Mouse (Mus musculus) retina, postnatal 1 day (tissue): ENCODE measurements around the gene Syce1.

ENCODE experiments used
- DNase-seq: peaks from one replicate; pipeline ENCODE4 v3.0.0-alpha.2; 2012

The Syce1 gene

GRCm38 (mm10) chr7:140787406-140788052, at the start of gene Syce1:
TSS of gene Syce1 (minus strand) at chr7:140787852.
- DNase-seq, result no peak

GRCm38 (mm10) chr7:140836243-140837115, 48.8 kb upstream of the Syce1 start:
- no peak for DNase-seq

DNA sequence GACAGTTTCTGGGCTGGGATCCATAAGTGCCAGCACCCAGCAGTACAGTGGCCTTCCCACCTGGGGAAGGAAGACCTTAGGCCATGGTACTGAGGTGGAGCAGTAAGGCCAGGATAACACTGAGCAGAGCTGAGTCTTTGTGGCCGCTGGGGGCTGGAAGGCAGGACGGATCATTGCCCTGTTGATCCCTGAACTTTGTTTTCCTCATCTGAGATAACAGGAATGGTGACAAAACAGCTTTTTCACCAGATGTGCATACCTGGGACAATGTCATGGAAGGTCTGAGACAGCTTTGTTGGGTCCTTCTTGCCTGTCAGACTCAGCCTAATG, 48.1 kb upstream of the Syce1 start:
- no peak for DNase-seq

DNA sequence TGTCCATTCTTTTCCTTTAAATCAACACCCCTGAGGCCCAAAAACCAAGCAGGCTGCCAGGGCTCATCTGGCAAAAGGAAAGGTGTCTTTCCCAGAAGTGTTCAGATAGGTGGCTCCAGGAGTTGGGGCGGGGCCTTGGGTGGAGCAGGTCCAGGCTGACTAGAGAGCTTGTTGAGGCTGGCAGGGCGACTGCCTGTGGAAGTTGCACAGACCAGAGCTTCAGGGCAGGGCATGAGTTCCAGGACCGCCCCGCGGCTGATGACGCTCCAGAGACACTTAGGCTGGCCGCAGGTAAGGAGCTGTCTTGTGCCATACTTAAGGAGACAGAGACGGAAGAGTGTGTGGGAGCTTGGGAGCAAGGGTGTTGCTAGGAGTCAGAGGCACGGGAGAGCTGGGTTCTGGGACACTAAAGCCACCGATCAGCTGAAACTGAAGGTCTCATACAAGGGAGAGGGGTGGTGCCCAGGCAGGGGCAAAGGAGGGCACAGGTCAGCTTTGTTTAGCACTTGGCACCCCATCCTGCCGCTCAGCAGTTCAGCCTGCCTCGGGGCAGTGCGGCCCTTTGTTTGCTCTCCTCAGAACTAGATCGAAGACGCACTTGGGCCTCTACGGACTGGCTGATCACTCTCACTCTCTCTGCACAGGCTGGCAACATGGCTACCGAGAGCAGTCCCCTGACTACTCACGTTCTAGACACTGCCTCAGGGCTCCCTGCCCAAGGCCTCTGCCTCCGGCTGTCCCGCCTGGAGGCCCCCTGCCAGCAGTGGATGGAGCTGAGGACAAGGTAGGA, 47.5 kb upstream of the Syce1 start, which contains the start of gene Urah:
TSS of gene Urah (plus strand) at position 51 of the 790 bp plus-strand sequence.
- no peak for DNase-seq

- no peak for DNase-seq
Measured at GRCm38 (mm10) chr7:140833341-140833740, 45.7 kb upstream of the Syce1 start.

GRCm38 (mm10) chr7:140831447-140831846, 43.8 kb upstream of the Syce1 start:
- no peak for DNase-seq

- DNase-seq, result peak; percentile 51
Measured at GRCm38 (mm10) chr7:140828171-140828881, 40.7 kb upstream of the Syce1 start.

DNA sequence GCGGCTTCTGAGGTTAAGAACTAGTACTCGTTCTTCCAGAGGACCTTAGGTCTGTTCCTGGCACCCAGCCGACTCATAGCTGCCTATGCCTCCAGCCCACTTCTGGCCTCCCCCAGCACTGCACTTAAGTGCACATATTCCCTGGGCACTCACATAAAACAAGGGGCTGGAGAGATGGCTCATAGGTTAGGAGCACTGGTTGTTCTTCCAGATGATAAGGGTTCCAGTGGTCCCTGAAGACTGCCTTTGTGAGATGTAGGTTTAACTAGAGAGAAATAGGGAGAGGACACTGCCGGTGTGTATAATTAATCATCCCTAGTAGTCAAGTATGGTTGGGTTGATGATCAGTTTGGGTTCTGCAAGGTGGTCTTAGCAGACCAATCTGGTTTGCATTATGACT, 35.1 kb upstream of the Syce1 start:
- DNase-seq, result no peak

GRCm38 (mm10) chr7:140821653-140822329, 34.1 kb upstream of the Syce1 start, which contains the start of gene Zfp941:
TSS of gene Zfp941 (minus strand) at chr7:140822178.
- DNase-seq, result peak; percentile 80

GRCm38 (mm10) chr7:140821305-140821652, 33.6 kb upstream of the Syce1 start:
- DNase-seq, result no peak

DNA sequence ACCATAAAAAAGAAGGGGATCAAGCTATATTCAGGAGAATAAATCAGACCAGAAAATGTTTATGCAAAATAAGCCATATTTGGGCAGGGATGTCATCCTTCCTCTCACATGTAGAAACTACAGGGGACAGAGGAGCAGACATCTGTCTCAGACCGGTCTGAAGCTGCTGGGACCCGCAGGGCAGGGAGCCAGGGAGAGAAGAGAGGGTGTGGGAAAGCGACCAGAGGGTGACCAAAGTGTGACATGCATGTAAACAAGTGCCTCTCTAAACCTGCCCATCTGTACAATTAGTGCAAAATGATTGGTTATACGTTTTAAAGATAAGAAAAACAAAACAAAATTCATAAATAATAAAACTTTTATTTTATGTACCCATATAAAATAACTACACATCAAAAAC, 32.5 kb upstream of the Syce1 start:
- peak; percentile 20 for DNase-seq

GRCm38 (mm10) chr7:140812850-140813249, 25.2 kb upstream of the Syce1 start:
- DNase-seq, result no peak

DNA sequence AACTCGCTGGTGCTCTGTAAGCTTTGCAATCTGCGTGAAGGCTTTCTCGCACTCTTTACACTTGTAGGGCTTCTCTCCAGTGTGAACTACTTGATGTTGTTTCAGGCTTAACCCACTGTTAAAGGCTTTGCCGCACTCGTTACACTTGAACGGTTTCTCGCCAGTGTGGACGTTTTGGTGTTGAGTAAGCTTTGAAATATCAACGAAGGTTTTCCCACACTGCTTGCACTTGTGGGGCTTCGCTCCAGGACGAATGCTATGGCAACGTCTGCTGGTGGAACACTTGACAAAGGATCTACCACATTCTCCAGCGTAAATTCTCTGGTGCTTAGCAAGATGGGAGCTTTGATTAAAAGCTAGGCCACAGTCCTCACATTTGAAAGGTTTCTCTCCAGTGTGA, 24.1 kb upstream of the Syce1 start:
- DNase-seq, result no peak

- no peak for DNase-seq
Measured at GRCm38 (mm10) chr7:140810496-140810895, 22.8 kb upstream of the Syce1 start.

DNA sequence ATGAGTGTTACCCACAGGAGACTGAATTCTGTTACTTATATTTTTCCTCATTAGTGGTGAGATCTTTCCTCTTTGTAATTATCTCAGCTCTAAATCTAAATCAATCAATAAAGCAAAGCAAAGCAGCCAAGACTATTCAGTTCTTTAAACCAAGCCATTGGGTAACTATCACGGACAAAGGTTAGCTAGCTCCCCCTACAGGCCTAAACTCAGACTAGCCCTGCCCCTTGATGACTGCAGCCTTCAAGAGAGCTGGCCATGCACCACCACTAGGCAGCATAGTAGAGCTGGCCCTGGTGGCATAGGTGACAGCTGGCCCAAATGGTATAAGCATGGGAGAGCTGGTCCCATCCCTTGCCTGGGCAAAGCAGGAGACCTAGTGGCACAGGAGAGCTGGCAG, 18.1 kb upstream of the Syce1 start:
- peak; percentile 34 for DNase-seq

GRCm38 (mm10) chr7:140802629-140803028, 15.0 kb upstream of the Syce1 start:
- DNase-seq, result no peak

DNA sequence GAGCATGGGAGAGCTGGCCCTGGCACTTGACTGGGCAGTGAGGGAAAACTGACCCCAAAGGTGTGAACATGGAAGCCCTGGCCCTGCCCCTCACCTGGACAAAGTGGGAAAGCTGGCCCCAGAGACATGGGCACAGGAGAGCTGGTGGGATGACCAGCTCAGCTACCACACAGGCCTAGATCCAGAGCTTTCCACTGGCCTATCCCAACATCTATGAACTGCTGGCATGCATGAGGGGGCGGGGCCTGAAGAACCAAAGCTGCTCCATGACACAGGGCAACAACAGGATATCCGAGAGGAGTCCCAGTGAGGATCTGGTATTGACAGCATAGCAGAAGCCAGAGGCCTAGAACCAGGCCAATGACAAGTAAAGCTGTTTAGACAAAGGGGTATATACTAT, 10.6 kb upstream of the Syce1 start:
- no peak for DNase-seq

- no peak for DNase-seq
Measured at GRCm38 (mm10) chr7:140797619-140798018, 10.0 kb upstream of the Syce1 start.

GRCm38 (mm10) chr7:140793541-140793940, 5.9 kb upstream of the Syce1 start:
- no peak for DNase-seq

DNA sequence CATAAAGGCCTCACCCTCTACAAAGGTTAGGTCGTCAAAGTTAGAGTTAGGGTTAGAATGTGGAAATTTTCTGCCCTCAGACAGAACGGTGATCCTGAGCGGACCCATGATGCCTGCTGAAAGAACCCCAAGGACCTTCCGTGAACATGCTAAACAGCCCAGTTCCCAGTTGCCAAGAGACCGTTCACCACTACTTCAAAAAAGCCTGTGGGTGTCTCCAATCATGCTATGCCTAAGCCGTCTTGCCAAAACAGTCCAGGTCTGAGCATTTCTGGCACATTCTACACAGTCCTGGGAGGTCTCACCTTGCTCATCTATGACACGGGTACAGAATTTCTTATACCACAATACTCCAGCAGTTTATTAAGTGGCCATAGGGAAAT, 392 bp upstream of the Syce1 start:
- no peak for DNase-seq

GRCm38 (mm10) chr7:140780548-140780947, 7.1 kb downstream of the Syce1 start:
- no peak for DNase-seq
